Mouse (Mus musculus) thymus, adult 18-20 months (tissue): ENCODE results near the gene Polr2a.

Experiments
- DNase-seq, 2 experiments: peaks; one replicate each; pipeline ENCODE4 v3.0.0; 2022; ENCODE audit warnings: mixed read lengths in 2 of 2

The Polr2a gene

GRCm38 (mm10) chr11:69758478-69758970 lies at the start of gene Polr2a:
Gene Polr2a (minus strand): TSS chr11:69758637.
- DNase-seq, result peak; percentile 95

GRCm38 (mm10) chr11:69807641-69808040 lies 49.2 kb upstream of the Polr2a start:
- no peak for DNase-seq

GRCm38 (mm10) chr11:69806378-69806777 lies 47.9 kb upstream of the Polr2a start:
- no peak for DNase-seq

- DNase-seq, result no peak
These were observed 46.8 kb upstream of the Polr2a start, which contains the start of gene Tmem102 for GRCm38 (mm10) chr11:69804972-69805909. Gene Tmem102 (minus strand): TSS chr11:69805624.

- DNase-seq, result no peak
These were observed 46.2 kb upstream of the Polr2a start for GRCm38 (mm10) chr11:69804652-69804940.

GRCm38 (mm10) chr11:69803786-69804651 lies 45.6 kb upstream of the Polr2a start:
- peak; percentile 59 to 70 for DNase-seq

GRCm38 (mm10) chr11:69803328-69803727 lies 44.9 kb upstream of the Polr2a start:
- no peak for DNase-seq

- DNase-seq, result peak; percentile 63 to 69
These were observed 44.2 kb upstream of the Polr2a start for GRCm38 (mm10) chr11:69802648-69803105.

- no peak for DNase-seq
These were observed 43.0 kb upstream of the Polr2a start, which contains the start of gene Fgf11 for GRCm38 (mm10) chr11:69801379-69801977. Gene Fgf11 (minus strand): TSS chr11:69801857.

- no peak for DNase-seq
These were observed 42.2 kb upstream of the Polr2a start for GRCm38 (mm10) chr11:69800392-69801197.

GRCm38 (mm10) chr11:69800138-69800391 lies 41.6 kb upstream of the Polr2a start:
- DNase-seq, result no peak

- DNase-seq, result no peak
These were observed 41.1 kb upstream of the Polr2a start for GRCm38 (mm10) chr11:69799394-69800137.

GRCm38 (mm10) chr11:69797924-69798323 lies 39.5 kb upstream of the Polr2a start:
- no peak for DNase-seq

- DNase-seq, result no peak
These were observed 37.6 kb upstream of the Polr2a start for GRCm38 (mm10) chr11:69795983-69796435.

GRCm38 (mm10) chr11:69795168-69795982 lies 36.9 kb upstream of the Polr2a start, which contains the start of gene Chrnb1:
Gene Chrnb1 (minus strand): TSS chr11:69795943.
- DNase-seq, result peak; percentile 92 to 95

- DNase-seq, result no peak
These were observed 35.0 kb upstream of the Polr2a start for GRCm38 (mm10) chr11:69793429-69793828.

- no peak for DNase-seq
These were observed 33.0 kb upstream of the Polr2a start for GRCm38 (mm10) chr11:69791420-69791819.

- no peak for DNase-seq
These were observed 31.0 kb upstream of the Polr2a start for GRCm38 (mm10) chr11:69789431-69789830.

GRCm38 (mm10) chr11:69787306-69787705 lies 28.9 kb upstream of the Polr2a start:
- DNase-seq, result no peak

GRCm38 (mm10) chr11:69784793-69785272 lies 26.4 kb upstream of the Polr2a start:
- DNase-seq, result no peak
